Mouse (Mus musculus): Measurements from ENCODE around the gene Tbl1x.

DNA sequence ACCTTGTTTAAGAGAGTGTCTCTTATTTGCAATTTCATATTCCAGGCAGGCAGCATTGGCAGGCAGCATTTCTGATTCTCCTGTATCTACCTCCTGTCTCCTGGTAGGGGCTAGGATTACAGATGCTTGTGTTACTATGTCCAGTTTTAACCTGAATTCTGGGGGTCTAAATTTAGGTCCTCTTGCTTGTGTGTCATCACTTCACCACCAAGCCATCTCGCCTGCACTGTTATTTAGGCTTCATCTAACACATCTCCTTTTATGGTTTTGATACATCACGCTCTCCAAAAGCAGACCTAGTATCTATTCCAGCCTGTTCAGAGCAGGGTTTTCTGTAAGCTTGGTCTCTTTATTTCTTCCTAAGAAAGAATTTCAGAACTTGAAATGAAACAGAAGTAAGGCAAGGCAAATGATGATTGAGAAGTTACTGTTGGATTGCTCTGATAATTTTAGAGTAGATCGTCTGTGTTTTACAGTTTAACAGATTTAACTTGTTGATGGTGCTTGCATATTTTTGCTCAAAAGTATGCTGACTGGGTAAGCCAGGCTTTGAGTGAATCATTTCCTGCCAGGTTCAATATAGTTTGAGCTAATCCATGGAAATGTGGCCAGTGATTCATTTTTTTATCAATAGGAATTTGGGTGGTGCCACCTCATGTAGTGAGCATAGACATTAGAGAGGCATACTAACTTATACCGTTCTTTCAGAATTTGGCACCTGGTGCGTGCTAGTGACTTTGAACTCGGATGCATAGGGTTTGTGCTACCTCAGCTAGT is 106.7 kb downstream of the Tbl1x start:
- no peak for TF ChIP-seq CTCF (IDR thresholded peaks at IDR 0.05; ENCODE audit: control insufficient read depth, insufficient read depth, insufficient read length)
- no peak for TF ChIP-seq MYOG (IDR thresholded peaks at IDR 0.05; ENCODE audit: control insufficient read depth, extremely low read depth, insufficient read length)
- TF ChIP-seq MYOD1 (IDR thresholded peaks at IDR 0.05; ENCODE audit: control insufficient read depth, insufficient read length, low read depth), result no peak

Measured in C2C12 (cell line).